Mouse (Mus musculus): ENCODE results near the gene Serinc2. TPM values are rescaled to one million over a fixed set of nuclear protein-coding genes. Genes with fewer than 3 reads are reported as not detected.

Serinc2 gene
- polyA plus RNA-seq, 1 experiment from 2014 or later = 205 TPM

GRCm38 (mm10) chr4:130224071-130224470 is 54.9 kb downstream of the Serinc2 start:
- Histone ChIP-seq H3K4me3 (replicated peaks) (no peak overlapping the region), H3K4me2 (no peak overlapping the region), H3K27me3 (peaks cover 4% of the 10 kb centered on the region; the same call in 1 of the 2 replicates), H3K4me1 (replicated peaks) (no peaks in the 10 kb centered on the region), H3K36me3 (no peaks in the 10 kb centered on the region), H3K27ac (no peak overlapping the region), H3K9ac (replicated peaks) (no peak overlapping the region), H3K9me3 (no peaks in the 10 kb centered on the region)
- ATAC-seq (ENCODE audit: insufficient number of reproducible peaks, insufficient read depth, low FRiP score, low TSS enrichment, low read depth) = no peak

- H3K27me3 ChIP-seq = peaks cover 4% of the 10 kb centered on the region; the same call in 1 of the 2 replicates
- H3K4me2 ChIP-seq = no peak within 1 kb of the TSS
- H3K4me1 ChIP-seq (replicated peaks) = no peaks in the 10 kb centered on the region
Measured at GRCm38 (mm10) chr4:130222179-130222578, 56.8 kb downstream of the Serinc2 start, which contains the start of gene Gm853. TSS of gene Gm853 (minus strand) at chr4:130222401.

GRCm38 (mm10) chr4:130220176-130220575 is 58.8 kb downstream of the Serinc2 start:
- no peak overlapping the region for H3K9ac ChIP-seq (replicated peaks)

More at GRCm38 (mm10) chr4:130222179-130222578, 56.8 kb downstream of the Serinc2 start, which contains the start of gene Gm853:
- Histone ChIP-seq H3K4me3 (replicated peaks) (no peak within 1 kb of the TSS), H3K36me3 (no peaks in the 10 kb centered on the region), H3K9me3 (no peaks in the 10 kb centered on the region), H3K9ac (replicated peaks) (no peak within 1 kb of the TSS), H3K27ac (no peak within 1 kb of the TSS)
- ATAC-seq (ENCODE audit: insufficient number of reproducible peaks, insufficient read depth, low FRiP score, low TSS enrichment, low read depth) = no peak
- WGBS = 62% methylated on average over 4 of the region's 4 CpGs

GRCm38 (mm10) chr4:130215392-130215791 is 63.6 kb downstream of the Serinc2 start:
- peaks cover under 1% of the 10 kb centered on the region; the same call in 1 of the 2 replicates for H3K27me3 ChIP-seq
- H3K36me3 ChIP-seq = no peaks in the 10 kb centered on the region
- H3K27ac ChIP-seq = no peak overlapping the region
- no peaks in the 10 kb centered on the region for H3K9me3 ChIP-seq
- ATAC-seq (ENCODE audit: insufficient number of reproducible peaks, insufficient read depth, low FRiP score, low TSS enrichment, low read depth) = no peak
- no peak overlapping the region for H3K9ac ChIP-seq (replicated peaks)
- H3K4me2 ChIP-seq = no peak overlapping the region
- 87% methylated on average over 8 of the region's 8 CpGs for WGBS
- H3K4me1 ChIP-seq (replicated peaks) = peaks cover 6% of the 10 kb centered on the region
- H3K4me3 ChIP-seq (replicated peaks) = no peak overlapping the region

More at GRCm38 (mm10) chr4:130220176-130220575, 58.8 kb downstream of the Serinc2 start:
- H3K27ac ChIP-seq = no peak overlapping the region
- no peak overlapping the region for H3K4me2 ChIP-seq
- 80% methylated on average over 9 of the region's 9 CpGs for WGBS
- H3K36me3 ChIP-seq = no peaks in the 10 kb centered on the region
- no peaks in the 10 kb centered on the region for H3K4me1 ChIP-seq (replicated peaks)
- H3K27me3 ChIP-seq = peaks cover 4% of the 10 kb centered on the region; the same call in 1 of the 2 replicates
- no peak for ATAC-seq (ENCODE audit: insufficient number of reproducible peaks, insufficient read depth, low FRiP score, low TSS enrichment, low read depth)
- H3K4me3 ChIP-seq (replicated peaks) = no peak overlapping the region
- no peaks in the 10 kb centered on the region for H3K9me3 ChIP-seq

GRCm38 (mm10) chr4:130213857-130214256 is 65.1 kb downstream of the Serinc2 start:
- Histone ChIP-seq H3K27me3 (peaks cover 4% of the 10 kb centered on the region; the same call in 1 of the 2 replicates), H3K36me3 (no peaks in the 10 kb centered on the region), H3K4me3 (replicated peaks) (no peak overlapping the region), H3K4me2 (no peak overlapping the region), H3K9me3 (no peaks in the 10 kb centered on the region), H3K4me1 (replicated peaks) (peaks cover 6% of the 10 kb centered on the region), H3K27ac (no peak overlapping the region), H3K9ac (replicated peaks) (no peak overlapping the region)
- whole genome bisulfite sequencing = 76% methylated on average over 10 of the region's 10 CpGs
- ATAC-seq (ENCODE audit: insufficient number of reproducible peaks, insufficient read depth, low FRiP score, low TSS enrichment, low read depth) = no peak

GRCm38 (mm10) chr4:130213197-130213596 is 65.8 kb downstream of the Serinc2 start:
- peaks cover 6% of the 10 kb centered on the region for H3K4me1 ChIP-seq (replicated peaks)
- WGBS = 63% methylated on average over 4 of the region's 4 CpGs
- no peak overlapping the region for H3K9ac ChIP-seq (replicated peaks)
- H3K27me3 ChIP-seq = peaks cover 4% of the 10 kb centered on the region; the same call in 1 of the 2 replicates
- H3K36me3 ChIP-seq = no peaks in the 10 kb centered on the region
- no peak overlapping the region for H3K4me3 ChIP-seq (replicated peaks)
- no peak for ATAC-seq (ENCODE audit: insufficient number of reproducible peaks, insufficient read depth, low FRiP score, low TSS enrichment, low read depth)
- H3K27ac ChIP-seq = no peak overlapping the region
- no peak overlapping the region for H3K4me2 ChIP-seq
- 0 out of 2 replicates have a peak, but pooled peaks cover 3% of the 10 kb centered on the region for H3K9me3 ChIP-seq

- Histone ChIP-seq H3K4me1 (replicated peaks) (peaks cover 6% of the 10 kb centered on the region), H3K27me3 (peaks cover 4% of the 10 kb centered on the region; the same call in 1 of the 2 replicates), H3K27ac (no peak overlapping the region), H3K9me3 (0 out of 2 replicates have a peak, but pooled peaks cover 11% of the 10 kb centered on the region), H3K36me3 (no peaks in the 10 kb centered on the region), H3K4me2 (no peak overlapping the region), H3K4me3 (replicated peaks) (no peak overlapping the region), H3K9ac (replicated peaks) (no peak overlapping the region)
- no peak for ATAC-seq (ENCODE audit: insufficient number of reproducible peaks, insufficient read depth, low FRiP score, low TSS enrichment, low read depth)
- 69% methylated on average over 7 of the region's 7 CpGs for WGBS
Measured at GRCm38 (mm10) chr4:130212421-130212820, 66.6 kb downstream of the Serinc2 start.

GRCm38 (mm10) chr4:130211870-130212269 is 67.1 kb downstream of the Serinc2 start:
- Histone ChIP-seq H3K9me3 (peaks cover 16% of the 10 kb centered on the region), H3K4me2 (no peak overlapping the region), H3K4me3 (replicated peaks) (no peak overlapping the region), H3K27ac (no peak overlapping the region), H3K4me1 (replicated peaks) (peaks cover 6% of the 10 kb centered on the region), H3K9ac (replicated peaks) (no peak overlapping the region), H3K36me3 (no peaks in the 10 kb centered on the region), H3K27me3 (peaks cover 4% of the 10 kb centered on the region; the same call in 1 of the 2 replicates)
- ATAC-seq (ENCODE audit: insufficient number of reproducible peaks, insufficient read depth, low FRiP score, low TSS enrichment, low read depth) = no peak
- 84% methylated on average over 2 of the region's 2 CpGs for WGBS

Other genes with a start within 250 kb of the Serinc2 start
- gene Col16a1, start 231.4 kb downstream of the Serinc2 start, polyA plus RNA-seq (2016; fragmentation: Nextera tagmentation; extraction: Ambion mirVana) = 24.2 and 30.9 TPM in 2 replicates
- 64.6 and 64.7 TPM in 2 replicates for gene Pef1, start 176.6 kb downstream of the Serinc2 start, polyA plus RNA-seq (2016; fragmentation: Nextera tagmentation; extraction: Ambion mirVana)
- not detected in 2 replicates for gene Hcrtr1, start 139.8 kb downstream of the Serinc2 start, polyA plus RNA-seq (2016; fragmentation: Nextera tagmentation; extraction: Ambion mirVana)
- 7.8 and 10.3 TPM in 2 replicates for gene Tinagl1, start 104.1 kb downstream of the Serinc2 start, polyA plus RNA-seq (2016; fragmentation: Nextera tagmentation; extraction: Ambion mirVana)
- not detected in 2 replicates for gene Gm853, start 56.8 kb downstream of the Serinc2 start, polyA plus RNA-seq (2016; fragmentation: Nextera tagmentation; extraction: Ambion mirVana)
- gene Fabp3, start 29.4 kb upstream of the Serinc2 start, polyA plus RNA-seq (2016; fragmentation: Nextera tagmentation; extraction: Ambion mirVana) = 11.3 and 14.1 TPM in 2 replicates
- not detected in 2 replicates for gene Gm10570, start 29.5 kb upstream of the Serinc2 start, polyA plus RNA-seq (2016; fragmentation: Nextera tagmentation; extraction: Ambion mirVana)
- gene Zcchc17, start 80.7 kb upstream of the Serinc2 start, polyA plus RNA-seq (2016; fragmentation: Nextera tagmentation; extraction: Ambion mirVana) = 73.9 and 76.8 TPM in 2 replicates
- gene Snrnp40, start 80.9 kb upstream of the Serinc2 start, polyA plus RNA-seq (2016; fragmentation: Nextera tagmentation; extraction: Ambion mirVana) = 200 and 212 TPM in 2 replicates